21 mouse cellular contexts compared by ENCODE assay signal in the genomic region with DNA sequence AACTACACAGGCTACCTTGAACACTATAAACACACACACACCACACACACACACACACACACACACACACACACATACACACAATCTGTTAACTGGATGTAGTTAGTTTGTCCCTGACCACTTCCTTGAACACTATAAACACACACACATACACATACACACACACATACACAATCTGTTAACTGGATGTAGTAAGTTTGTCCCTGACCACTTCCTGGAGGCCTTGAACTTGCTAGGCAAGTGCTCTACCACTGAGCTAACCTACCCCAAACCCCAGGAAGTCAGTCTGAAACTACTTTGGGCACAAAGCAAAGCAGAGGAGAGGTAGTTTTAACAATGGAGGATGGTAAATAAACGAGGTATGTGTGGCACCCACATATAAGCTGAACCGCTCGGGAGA. TPM values are rescaled to one million over a fixed set of nuclear protein-coding genes. Genes with fewer than 3 reads are reported as not detected.
DNase-seq lines count a peak whose midpoint lies in the region; ATAC-seq lines count a peak whose summit lies in the region.
"Had no signal": no experiment of that assay in that cellular context is flagged by ENCODE, and none has a peak within 500 bp of the region (broad histone marks: within the 10 kb centered on the region; RNA-seq: fewer than 3 reads in every experiment).

No protein-coding gene starts in this region.

- H3K9me3 ChIP-seq in embryonic facial prominence, embryonic 13.5 days = no peaks in the 10 kb centered on the region
- H3K9me3 ChIP-seq in embryonic facial prominence, embryonic 10.5 days = no peaks in the 10 kb centered on the region
- H3K9me3 ChIP-seq: heart, embryonic 10.5 days; limb, embryonic 13.5 days; lung, embryonic 15.5 days; midbrain, embryonic 12.5 days had no signal

- no peak overlapping the region for H3K4me2 ChIP-seq in embryonic facial prominence, embryonic 13.5 days
- H3K4me2 ChIP-seq: limb, embryonic 13.5 days; lung, embryonic 15.5 days; midbrain, embryonic 12.5 days had no signal

- H3K36me3 ChIP-seq in embryonic facial prominence, embryonic 13.5 days = peaks cover 46% of the 10 kb centered on the region
- H3K36me3 ChIP-seq in embryonic facial prominence, embryonic 10.5 days (replicated peaks) = peaks cover 48% of the 10 kb centered on the region

- H3K9ac ChIP-seq in embryonic facial prominence, embryonic 13.5 days = 0 out of 2 replicates have a peak overlapping the region, but pooled peaks have one; percentile 11
- H3K9ac ChIP-seq: limb, embryonic 13.5 days; liver, embryonic 14.5 days; lung, embryonic 15.5 days; midbrain, embryonic 12.5 days had no signal

- ATAC-seq in embryonic facial prominence, embryonic 13.5 days (ENCODE audit: insufficient number of reproducible peaks, insufficient read depth, low FRiP score, low TSS enrichment, low read depth) = no peak
- ATAC-seq in activated CD4-positive, CD25-positive, alpha-beta regulatory T cell, adult 4 months = peak; percentile 88
- ATAC-seq: hindbrain, embryonic 16.5 days; intestine, postnatal 0 days had no signal

- no peak overlapping the region for H3K4me3 ChIP-seq in embryonic facial prominence, embryonic 13.5 days
- H3K4me3 ChIP-seq in embryonic facial prominence, embryonic 10.5 days = no peak overlapping the region
- H3K4me3 ChIP-seq: heart, embryonic 10.5 days; limb, embryonic 13.5 days; lung, embryonic 15.5 days; midbrain, embryonic 12.5 days had no signal

- WGBS in embryonic facial prominence, embryonic 13.5 days = 85% methylated on average over 3 of the region's 3 CpGs
- WGBS in embryonic facial prominence, embryonic 10.5 days = 89% methylated on average over 3 of the region's 3 CpGs

- 0 out of 2 replicates have a peak, but pooled peaks cover 3% of the 10 kb centered on the region for H3K4me1 ChIP-seq in embryonic facial prominence, embryonic 13.5 days
- no peaks in the 10 kb centered on the region for H3K4me1 ChIP-seq in embryonic facial prominence, embryonic 10.5 days
- H3K4me1 ChIP-seq: heart, embryonic 10.5 days; limb, embryonic 13.5 days; lung, embryonic 15.5 days; midbrain, embryonic 12.5 days had no signal

- H3K27me3 ChIP-seq in embryonic facial prominence, embryonic 13.5 days = no peaks in the 10 kb centered on the region
- H3K27me3 ChIP-seq in embryonic facial prominence, embryonic 10.5 days (replicated peaks; ENCODE audit: low read depth, poor library complexity, severe bottlenecking) = no peaks in the 10 kb centered on the region
- H3K27me3 ChIP-seq: limb, embryonic 13.5 days; lung, embryonic 15.5 days had no signal

- DNase-seq in embryonic facial prominence, embryonic 10.5 days (ENCODE audit: low spot score) = no peak
- peak; percentile 95 for DNase-seq in 416B (ENCODE audit: low read depth)
- peak; percentile 64 for DNase-seq in naive thymus-derived CD4-positive, alpha-beta T cell, adult 2 months (ENCODE audit: low read depth)
- DNase-seq in urinary bladder, postnatal 14 days (ENCODE audit: low spot score) = no peak
- no peak for DNase-seq in adrenal gland, adult 18-20 months (ENCODE audit: low spot score in 2 of 2)
- DNase-seq: adrenal gland, postnatal 36 days; cerebellum, adult 9-11 months; heart, postnatal 4 days; kidney, postnatal 36 days; thymus, postnatal 14 days had no signal

- H3K27ac ChIP-seq in embryonic facial prominence, embryonic 13.5 days = no peak overlapping the region
- H3K27ac ChIP-seq in embryonic facial prominence, embryonic 10.5 days (replicated peaks) = no peak overlapping the region
- H3K27ac ChIP-seq: heart, embryonic 10.5 days; limb, embryonic 13.5 days; liver, embryonic 14.5 days; lung, embryonic 15.5 days; midbrain, embryonic 12.5 days had no signal

RNA-seq across cellular contexts. Expression of a gene that starts 9.0 kb away (rescaled TPM):
- 153 and 164 TPM in 2 replicates for polyA plus RNA-seq in embryonic facial prominence, embryonic 13.5 days (2015; fragmentation: Nextera tagmentation; extraction: Ambion mirVana)
- polyA plus RNA-seq in embryonic facial prominence, embryonic 10.5 days (2016; fragmentation: Nextera tagmentation; extraction: Ambion mirVana) = 131 and 136 TPM in 2 replicates
- 100 to 1,000 TPM; 108 to 109 TPM for polyA plus RNA-seq in activated CD4-positive, CD25-positive, alpha-beta regulatory T cell, adult 4 months (2017; shearing (Covaris generic))
- total RNA-seq in adrenal gland, adult 18-20 months (2021) = 10 to 100 TPM; 79.3 to 86.2 TPM

RNA-seq across cellular contexts. Expression of a gene that starts 9.1 kb away (rescaled TPM):
- polyA plus RNA-seq in embryonic facial prominence, embryonic 13.5 days (2015; fragmentation: Nextera tagmentation; extraction: Ambion mirVana) = 5.8 and 5.9 TPM in 2 replicates
- 5.4 and 5.9 TPM in 2 replicates for polyA plus RNA-seq in embryonic facial prominence, embryonic 10.5 days (2016; fragmentation: Nextera tagmentation; extraction: Ambion mirVana)
- not detected for polyA plus RNA-seq in activated CD4-positive, CD25-positive, alpha-beta regulatory T cell, adult 4 months (2017; shearing (Covaris generic))
- 1 to 10 TPM; 3.4 to 3.6 TPM for total RNA-seq in adrenal gland, adult 18-20 months (2021)

RNA-seq across cellular contexts. Expression of a gene that starts 17.5 kb away (rescaled TPM):
- 2.4 and 4.1 TPM in 2 replicates for polyA plus RNA-seq in embryonic facial prominence, embryonic 13.5 days (2015; fragmentation: Nextera tagmentation; extraction: Ambion mirVana)
- 10.5 and 13.0 TPM in 2 replicates for polyA plus RNA-seq in embryonic facial prominence, embryonic 10.5 days (2016; fragmentation: Nextera tagmentation; extraction: Ambion mirVana)
- not detected for polyA plus RNA-seq in activated CD4-positive, CD25-positive, alpha-beta regulatory T cell, adult 4 months (2017; shearing (Covaris generic))
- total RNA-seq in adrenal gland, adult 18-20 months (2021) = 10 to 100 TPM; 45.0 to 48.5 TPM
- total RNA-seq: common myeloid progenitor, adult 5-6 weeks; left cerebral cortex, postnatal 14 days had no signal

RNA-seq across cellular contexts. Expression of a gene that starts 21.1 kb away (rescaled TPM):
- polyA plus RNA-seq in embryonic facial prominence, embryonic 13.5 days (2015; fragmentation: Nextera tagmentation; extraction: Ambion mirVana) = 39.5 and 44.3 TPM in 2 replicates
- 35.1 and 36.4 TPM in 2 replicates for polyA plus RNA-seq in embryonic facial prominence, embryonic 10.5 days (2016; fragmentation: Nextera tagmentation; extraction: Ambion mirVana)
- 10 to 100 TPM; 12.0 to 21.3 TPM for polyA plus RNA-seq in activated CD4-positive, CD25-positive, alpha-beta regulatory T cell, adult 4 months (2017; shearing (Covaris generic))
- total RNA-seq in adrenal gland, adult 18-20 months (2021) = 10 to 100 TPM; 49.6 to 62.2 TPM

RNA-seq across cellular contexts. Expression of a gene that starts 32.5 kb away (rescaled TPM):
- 4.6 and 5.1 TPM in 2 replicates for polyA plus RNA-seq in embryonic facial prominence, embryonic 13.5 days (2015; fragmentation: Nextera tagmentation; extraction: Ambion mirVana)
- polyA plus RNA-seq in embryonic facial prominence, embryonic 10.5 days (2016; fragmentation: Nextera tagmentation; extraction: Ambion mirVana) = 1.6 and 3.0 TPM in 2 replicates
- polyA plus RNA-seq in activated CD4-positive, CD25-positive, alpha-beta regulatory T cell, adult 4 months (2017; shearing (Covaris generic)) = 1 to 10 TPM; 7.7 to 8.8 TPM
- total RNA-seq in adrenal gland, adult 18-20 months (2021) = 10 to 100 TPM; 10.5 to 14.2 TPM

Comparison
In these comparisons a context has a peak if more than half of its experiments do, and no peak if none do; other contexts are left out.
1. DNase-seq: peak in 416B (single experiment) and naive thymus-derived CD4-positive, alpha-beta T cell, adult 2 months (single experiment); none in embryonic facial prominence, embryonic 10.5 days (single experiment), urinary bladder, postnatal 14 days (single experiment) and adrenal gland, adult 18-20 months (0 of 2).